Comparison of ENCODE assay signal across 28 mouse cellular contexts in the genomic region with DNA sequence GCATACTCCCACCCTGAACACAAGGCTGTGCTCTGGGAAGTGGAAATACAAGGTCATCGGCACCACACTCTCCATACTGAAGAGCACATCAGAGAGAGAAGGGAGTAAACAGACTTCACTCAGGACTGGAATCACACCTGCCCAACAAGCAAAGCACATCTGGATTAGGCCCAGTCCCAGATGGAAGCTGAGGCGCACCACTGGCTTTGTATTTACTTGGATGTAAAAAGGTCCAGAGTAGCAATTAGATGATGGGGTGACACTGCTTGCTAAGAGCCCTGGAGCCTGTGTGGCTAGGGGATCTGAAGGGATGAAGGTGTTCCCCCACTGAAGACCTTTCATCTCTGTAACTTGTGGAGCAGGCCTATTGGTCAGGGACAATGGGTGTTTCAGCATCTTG.
"Had no signal": no experiment of that assay in that cellular context is flagged by ENCODE, and none has a peak within 500 bp of the region (broad histone marks: within the 10 kb centered on the region; RNA-seq: fewer than 3 reads in every experiment).

No protein-coding gene starts in this region.

- H3K4me1 ChIP-seq: forebrain, embryonic 12.5 days had no signal

- H3K27me3 ChIP-seq: embryonic facial prominence, embryonic 12.5 days; embryonic facial prominence, embryonic 13.5 days; embryonic facial prominence, embryonic 15.5 days; forebrain, embryonic 12.5 days; forebrain, embryonic 13.5 days; forebrain, embryonic 15.5 days had no signal

- H3K4me2 ChIP-seq: embryonic facial prominence, embryonic 12.5 days; embryonic facial prominence, embryonic 13.5 days; embryonic facial prominence, embryonic 15.5 days; forebrain, embryonic 12.5 days; forebrain, embryonic 13.5 days; forebrain, embryonic 15.5 days had no signal

- H3K27ac ChIP-seq: embryonic facial prominence, embryonic 12.5 days; embryonic facial prominence, embryonic 13.5 days; embryonic facial prominence, embryonic 15.5 days; forebrain, embryonic 10.5 days; forebrain, embryonic 12.5 days; forebrain, embryonic 13.5 days; forebrain, embryonic 15.5 days; gastrocnemius, adult 2 months; heart, adult 2 months had no signal

- H3K36me3 ChIP-seq: embryonic facial prominence, embryonic 12.5 days; embryonic facial prominence, embryonic 13.5 days; embryonic facial prominence, embryonic 15.5 days; forebrain, embryonic 10.5 days; forebrain, embryonic 12.5 days; forebrain, embryonic 15.5 days had no signal

- H3K4me3 ChIP-seq: embryonic facial prominence, embryonic 12.5 days; embryonic facial prominence, embryonic 13.5 days; embryonic facial prominence, embryonic 15.5 days; erythroblast, embryonic 14.5 days; forebrain, embryonic 10.5 days; forebrain, embryonic 12.5 days; forebrain, embryonic 13.5 days; forebrain, embryonic 15.5 days; gastrocnemius, adult 2 months; heart, adult 2 months had no signal

- ATAC-seq: forebrain, embryonic 13.5 days; forebrain, embryonic 14.5 days; forebrain, embryonic 15.5 days; forebrain, embryonic 16.5 days; forebrain, postnatal 0 days had no signal

- H3K9ac ChIP-seq: embryonic facial prominence, embryonic 12.5 days; embryonic facial prominence, embryonic 13.5 days; embryonic facial prominence, embryonic 15.5 days; forebrain, embryonic 12.5 days; forebrain, embryonic 13.5 days; forebrain, embryonic 15.5 days; forebrain, postnatal 0 days had no signal

- DNase-seq: cerebellum, adult 2 months; cerebellum, adult 8-10 months; cerebellum, adult 9-10 months; cerebellum, adult 9-11 months; cerebellum, postnatal 10 days; cerebellum, postnatal 14 days; cerebellum, postnatal 25 days; cerebellum, postnatal 36 days; embryo, embryonic 11 days; forebrain, postnatal 0 days; gastrocnemius, adult 2 months; gastrocnemius, postnatal 10 days; gastrocnemius, postnatal 14 days; gastrocnemius, postnatal 25 days; gastrocnemius, postnatal 36 days; heart, adult 11 months; heart, adult 18-20 months; heart, adult 2 months had no signal

- H3K9me3 ChIP-seq: embryonic facial prominence, embryonic 12.5 days; embryonic facial prominence, embryonic 13.5 days; embryonic facial prominence, embryonic 15.5 days; forebrain, embryonic 10.5 days; forebrain, embryonic 12.5 days; forebrain, embryonic 13.5 days; forebrain, embryonic 15.5 days had no signal
